Mouse (Mus musculus) lung, postnatal 0 days (tissue): Measurements from ENCODE around the gene Cym. TPM values are rescaled to one million over a fixed set of nuclear protein-coding genes. Genes with fewer than 3 reads are reported as not detected.

Source experiments
- ATAC-seq: fragments of 200-750 bp; cut with Nextera tagmentation; 2 replicates; pipeline ENCODE4 v1.8.0; 2017; ENCODE audit warnings: moderate library complexity
- DNase-seq: peaks from one replicate; pipeline ENCODE4 v3.0.0-alpha.2; 2016; ENCODE audit warnings: low spot score
- H3K27ac ChIP-seq: fragments of 300-500 bp; sonication (generic); 2 replicates; pipeline ENCODE4 v1.5.1; 2014; ENCODE audit warnings: antibody characterized with exemption, mild to moderate bottlenecking, low read length, mixed read lengths
- H3K27me3 ChIP-seq: fragments of 300-500 bp; sonication (generic); replicated peaks from 2 replicates; pipeline ENCODE4 v1.6.1; 2014; ENCODE audit warnings: low read length, mixed read lengths; ENCODE audit not compliant: insufficient read depth
- H3K36me3 ChIP-seq: fragments of 300-500 bp; sonication (generic); 2 replicates; pipeline ENCODE4 v1.6.1; 2014; ENCODE audit warnings: low read length, mixed read lengths; ENCODE audit not compliant: insufficient read depth
- H3K4me1 ChIP-seq: fragments of 300-500 bp; sonication (generic); 2 replicates; pipeline ENCODE4 v1.6.1; 2014; ENCODE audit warnings: antibody characterized with exemption, low read depth, low read length, mixed read lengths; ENCODE audit not compliant: insufficient read depth
- H3K4me2 ChIP-seq: fragments of 300-500 bp; sonication (generic); replicated peaks from 2 replicates; pipeline ENCODE4 v1.6.1; 2014; ENCODE audit warnings: low read depth, mild to moderate bottlenecking, low read length, moderate library complexity, mixed read lengths
- H3K4me3 ChIP-seq: fragments of 300-500 bp; sonication (generic); 2 replicates; pipeline ENCODE4 v1.5.1; 2014; ENCODE audit warnings: low read depth, low read length
- H3K9ac ChIP-seq: fragments of 300-500 bp; sonication (generic); replicated peaks from 2 replicates; pipeline ENCODE4 v1.6.1; 2014; ENCODE audit warnings: low read depth, mild to moderate bottlenecking
- H3K9me3 ChIP-seq: fragments of 300-500 bp; sonication (generic); 2 replicates; pipeline ENCODE4 v1.6.1; 2016; ENCODE audit warnings: low read length, mixed read lengths
- CTCF ChIP-seq: IDR thresholded peaks from 2 replicates; pipeline ENCODE4 v1.5.1; 2016; ENCODE audit warnings: antibody characterized with exemption, mild to moderate bottlenecking
- EP300 ChIP-seq: IDR thresholded peaks from 2 replicates; pipeline ENCODE4 v1.6.1; 2016; ENCODE audit warnings: antibody characterized with exemption, mild to moderate bottlenecking, control low read depth
- WGBS: fragments of 180-500 bp; shearing (Covaris S2); extraction: QIAGEN DNeasy Blood & Tissue Kit; methylation state at CpG from one replicate; pipeline ENCODE4 v1.1.7; 2014; 5-methylcytosine and 5-hydroxymethylcytosine counted together
- polyA plus RNA-seq: library from polyadenylated mRNA; unstranded; fragments of >200 nt; fragmentation: Nextera tagmentation; extraction: Ambion mirVana; gene quantifications from 2 replicates; pipeline ENCODE4 v1.2.1, GENCODE M21; 2015

The Cym gene
- polyA plus RNA-seq, 1 experiment from 2014 or later, result 0.41 TPM

DNA sequence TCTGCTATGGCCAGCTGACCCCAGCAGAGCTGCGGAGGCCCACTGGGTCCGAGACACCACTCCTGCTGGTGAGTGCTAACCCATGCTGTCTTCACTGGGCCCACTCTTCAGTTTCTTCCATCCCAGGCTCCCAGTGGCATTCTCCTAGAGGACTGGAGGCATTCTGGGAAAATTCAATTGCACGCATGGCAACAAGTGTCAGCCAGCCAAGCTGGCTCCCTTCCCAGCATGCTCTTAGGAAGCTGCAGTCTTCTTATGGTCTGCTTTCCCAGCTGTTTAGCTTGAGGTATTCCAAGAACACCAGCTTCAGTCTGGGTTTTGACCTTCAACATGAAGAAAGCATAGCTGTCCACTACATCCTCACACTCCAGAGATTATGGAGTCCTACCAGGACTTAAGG, 38.4 kb downstream of the Cym start:
- Histone ChIP-seq H3K4me1 (no peaks in the 10 kb centered on the region), H3K4me2 (no peak overlapping the region), H3K9ac (no peak overlapping the region), H3K27ac (no peak overlapping the region), H3K27me3 (no peaks in the 10 kb centered on the region), H3K9me3 (no peaks in the 10 kb centered on the region), H3K4me3 (no peak overlapping the region), H3K36me3 (no peaks in the 10 kb centered on the region)
- no peak for TF ChIP-seq CTCF
- TF ChIP-seq EP300, result no peak
- WGBS, result 60% methylated on average over 3 of the region's 3 CpGs
- ATAC-seq (no peak), DNase-seq (peak; percentile 30)

DNA sequence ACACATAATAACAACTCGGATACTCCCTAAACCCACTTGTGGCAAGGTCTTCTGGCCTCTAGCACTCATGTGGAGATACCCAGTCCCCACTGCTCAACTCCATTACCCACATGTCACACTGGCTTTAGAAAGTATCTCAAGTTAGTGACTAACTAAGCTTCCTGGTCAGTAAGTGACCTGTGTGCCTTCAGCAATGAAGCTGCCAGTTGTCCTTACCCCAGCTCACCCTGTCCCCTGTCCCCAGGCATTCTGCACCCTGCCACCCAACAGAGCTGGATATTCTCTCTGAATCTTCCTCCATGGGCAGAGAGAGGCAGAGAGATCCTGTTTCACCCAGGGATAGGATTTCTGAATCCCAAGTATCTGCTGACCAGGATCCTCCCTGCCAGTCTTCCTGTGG, 38.8 kb downstream of the Cym start, which contains the start of gene Kcna10:
Kcna10 (plus strand) TSS at position 301 of the 400 bp plus-strand sequence.
- ATAC-seq, result no peak
- WGBS, result 72% methylated on average over 1 of the region's 1 CpGs
- Histone ChIP-seq H3K4me2 (no peak within 1 kb of the TSS), H3K9ac (no peak within 1 kb of the TSS), H3K27ac (no peak within 1 kb of the TSS), H3K27me3 (no peaks in the 10 kb centered on the region), H3K4me1 (no peaks in the 10 kb centered on the region), H3K36me3 (no peaks in the 10 kb centered on the region), H3K4me3 (no peak within 1 kb of the TSS), H3K9me3 (no peaks in the 10 kb centered on the region)
- TF ChIP-seq CTCF (no peak), EP300 (no peak)
- DNase-seq, result no peak

DNA sequence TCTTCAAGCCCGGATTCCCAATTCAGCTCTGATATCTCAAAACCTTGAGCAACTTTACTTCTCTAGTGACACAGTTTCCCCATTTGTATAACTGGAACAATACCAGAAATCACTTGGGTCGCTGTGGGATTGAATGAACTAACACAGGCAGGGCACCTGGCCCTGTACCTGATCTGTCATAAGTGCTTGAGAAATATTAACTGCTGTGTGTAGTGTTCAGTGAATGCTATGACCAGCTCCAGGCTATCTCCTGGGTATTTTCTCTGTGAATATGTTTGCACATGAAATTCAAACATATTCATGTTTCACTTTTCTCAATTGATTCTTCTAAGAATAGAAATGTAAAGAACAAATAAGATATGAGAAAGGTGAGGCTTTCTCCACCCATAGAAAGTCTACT, 40.7 kb downstream of the Cym start:
- ATAC-seq, result no peak
- TF ChIP-seq CTCF, result no peak
- TF ChIP-seq EP300, result no peak
- Histone ChIP-seq H3K27ac (no peak overlapping the region), H3K27me3 (no peaks in the 10 kb centered on the region), H3K4me3 (no peak overlapping the region), H3K36me3 (no peaks in the 10 kb centered on the region), H3K9me3 (no peaks in the 10 kb centered on the region), H3K4me2 (no peak overlapping the region), H3K4me1 (no peaks in the 10 kb centered on the region), H3K9ac (no peak overlapping the region)
- no peak for DNase-seq
- 71% methylated on average over 2 of the region's 2 CpGs for WGBS

DNA sequence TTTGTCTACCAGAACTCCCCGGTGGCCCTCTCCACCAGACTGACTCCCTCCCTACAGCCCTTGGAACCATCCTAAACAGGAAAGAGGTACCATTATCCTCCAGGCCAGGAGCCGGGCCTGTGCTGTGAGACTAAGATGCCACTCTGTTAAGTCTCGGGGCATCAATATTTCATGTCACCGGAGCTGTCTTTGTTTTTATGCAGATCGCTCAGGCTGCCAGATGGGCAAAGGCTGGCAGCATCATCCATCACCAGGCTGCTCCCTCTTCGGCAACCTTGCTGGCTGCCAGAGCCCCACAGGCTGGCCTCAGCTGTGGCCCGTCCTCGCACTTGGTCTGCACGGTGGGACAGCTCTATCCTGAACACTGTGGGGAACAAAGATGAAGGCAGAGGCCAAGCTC, 45.0 kb downstream of the Cym start:
- 56% methylated on average over 9 of the region's 9 CpGs for WGBS
- Histone ChIP-seq H3K27me3 (no peaks in the 10 kb centered on the region), H3K9ac (no peak overlapping the region), H3K36me3 (no peaks in the 10 kb centered on the region), H3K27ac (no peak overlapping the region), H3K4me2 (no peak overlapping the region), H3K4me1 (no peaks in the 10 kb centered on the region), H3K9me3 (no peaks in the 10 kb centered on the region), H3K4me3 (no peak overlapping the region)
- no peak for ATAC-seq
- TF ChIP-seq CTCF (no peak), EP300 (no peak)
- DNase-seq, result no peak

DNA sequence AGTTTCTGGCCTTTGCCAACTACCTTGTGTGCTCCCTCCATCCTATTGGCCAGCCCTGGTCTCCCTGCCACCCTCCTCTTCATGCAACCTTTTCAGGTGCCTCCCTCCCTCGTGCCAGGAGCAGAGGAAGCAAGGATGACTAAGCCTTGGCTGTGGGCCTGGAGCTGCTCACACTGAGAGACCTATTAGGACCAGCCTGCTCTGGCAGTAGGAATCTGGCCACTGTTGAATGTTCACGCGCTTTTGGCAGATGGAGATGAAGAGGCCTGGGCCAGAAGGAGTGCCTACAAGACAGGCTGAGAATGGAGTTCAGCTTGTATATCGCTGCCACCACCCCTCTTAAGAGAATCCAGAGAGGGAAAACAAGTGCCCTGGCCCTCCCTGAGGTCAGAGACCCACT, 46.0 kb downstream of the Cym start:
- TF ChIP-seq EP300 (no peak), CTCF (no peak)
- no peak for ATAC-seq
- Histone ChIP-seq H3K4me3 (no peak overlapping the region), H3K4me2 (no peak overlapping the region), H3K27ac (no peak overlapping the region), H3K9me3 (no peaks in the 10 kb centered on the region), H3K9ac (no peak overlapping the region), H3K36me3 (no peaks in the 10 kb centered on the region), H3K27me3 (no peaks in the 10 kb centered on the region), H3K4me1 (no peaks in the 10 kb centered on the region)
- 53% methylated on average over 4 of the region's 4 CpGs for WGBS
- peak; percentile 16 for DNase-seq

DNA sequence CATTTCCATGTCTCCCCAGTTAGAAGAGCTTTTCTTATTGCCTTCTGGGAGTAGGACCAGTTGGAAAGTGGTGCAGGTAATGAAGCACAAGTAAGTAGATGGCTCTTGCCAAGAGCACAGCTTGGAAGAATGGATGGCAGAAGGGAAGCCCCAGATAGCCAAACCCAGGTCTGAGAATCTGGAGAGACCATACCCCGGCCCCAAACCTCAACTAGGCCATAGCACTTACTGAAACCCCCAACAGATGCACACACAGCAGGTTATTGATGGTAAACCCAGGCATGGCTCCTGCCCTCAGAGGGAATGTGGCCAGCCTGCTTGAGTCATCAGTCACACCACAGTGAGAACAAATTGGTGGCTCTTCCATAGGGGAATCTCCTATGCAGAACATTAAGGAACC, 49.0 kb downstream of the Cym start:
- DNase-seq (no peak), ATAC-seq (no peak)
- no peak overlapping the region for H3K4me3 ChIP-seq
- H3K27ac ChIP-seq, result no peak overlapping the region
- H3K4me2 ChIP-seq, result no peak overlapping the region
- H3K36me3 ChIP-seq, result no peaks in the 10 kb centered on the region
- 78% methylated on average over 1 of the region's 1 CpGs for WGBS
- no peaks in the 10 kb centered on the region for H3K9me3 ChIP-seq
- no peaks in the 10 kb centered on the region for H3K27me3 ChIP-seq
- no peak overlapping the region for H3K9ac ChIP-seq
- no peak for TF ChIP-seq EP300
- no peak for TF ChIP-seq CTCF
- H3K4me1 ChIP-seq, result no peaks in the 10 kb centered on the region

DNA sequence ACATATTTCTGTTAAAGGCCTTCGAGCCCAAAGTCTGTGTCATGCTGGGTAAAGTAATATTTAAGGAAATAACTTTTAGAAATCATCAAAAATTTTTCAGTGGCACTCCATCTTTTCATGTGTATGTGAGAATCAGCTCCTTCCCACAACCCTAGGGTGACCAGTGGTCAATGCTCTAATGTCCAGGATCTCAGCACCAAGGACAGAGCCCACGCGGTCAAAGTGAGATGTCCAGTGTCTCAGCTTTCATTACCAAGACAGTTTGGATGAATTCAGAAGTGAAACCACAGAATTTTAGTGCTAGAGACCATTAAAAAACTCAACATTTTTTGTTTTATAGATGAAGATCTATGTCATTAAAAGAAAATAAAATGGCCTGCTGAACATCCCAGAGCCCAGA, 49.6 kb downstream of the Cym start:
- Histone ChIP-seq H3K4me1 (no peaks in the 10 kb centered on the region), H3K27me3 (no peaks in the 10 kb centered on the region), H3K9me3 (no peaks in the 10 kb centered on the region), H3K9ac (no peak overlapping the region), H3K36me3 (no peaks in the 10 kb centered on the region), H3K4me3 (no peak overlapping the region), H3K4me2 (no peak overlapping the region), H3K27ac (no peak overlapping the region)
- TF ChIP-seq CTCF (no peak), EP300 (no peak)
- DNase-seq (no peak), ATAC-seq (no peak)
- WGBS, result 62% methylated on average over 3 of the region's 3 CpGs
